1 mouse cellular context compared by ENCODE assay signal in the genomic region with DNA sequence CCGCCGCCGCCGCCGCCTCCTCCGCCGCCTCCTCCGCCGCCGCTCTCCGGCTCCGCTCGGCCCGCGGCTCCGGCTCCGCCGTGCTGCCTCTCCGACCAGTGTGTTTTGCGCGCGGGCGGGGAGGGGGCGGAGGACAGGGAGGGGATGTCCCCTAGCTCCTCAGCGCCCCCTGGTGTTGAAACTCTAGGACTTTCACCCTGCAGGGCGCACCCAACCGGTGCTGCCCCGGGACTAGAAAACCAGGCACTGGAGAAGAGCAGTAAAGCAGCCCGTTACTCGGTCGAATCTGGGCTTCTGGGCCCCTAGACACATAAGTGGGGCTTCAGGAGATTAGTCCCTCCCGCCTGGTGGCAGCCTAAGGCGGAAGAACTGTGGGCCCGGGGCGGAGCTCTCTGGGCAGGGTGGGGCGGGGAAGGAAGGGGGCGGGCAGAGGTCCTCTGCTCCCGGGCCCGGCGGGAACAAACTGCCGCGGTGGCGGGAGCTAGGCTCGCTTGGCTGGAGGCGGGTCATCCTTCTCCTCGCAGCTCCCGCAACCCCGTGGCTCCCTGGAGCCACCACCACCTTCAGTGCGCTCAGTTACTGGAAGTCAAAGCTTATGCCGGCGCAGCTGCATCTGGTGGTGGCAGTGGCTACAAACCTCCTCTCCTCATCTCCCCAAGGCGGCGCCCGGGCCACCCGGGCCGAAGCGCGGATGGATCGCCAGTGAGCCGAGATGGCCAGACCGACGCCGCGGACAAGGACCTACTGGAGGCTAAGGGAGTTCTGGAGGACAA.
A peak's percentile ranks its signal among the peaks of the same experiment; 100 is the strongest.
TF ChIP-seq lines count a peak whose summit lies in the region.

A gene (minus strand): TSS at position 45 of the 773 bp plus-strand sequence.

TF ChIP-seq in CH12.LX, 34 proteins besides CTCF, POLR2A, EP300 and RAD21 (continued from another document):
- TF ChIP-seq POLR2AphosphoS2 (IDR thresholded peaks at IDR 0.05; ENCODE audit: low read depth, low read length) (no peak), USF1 (IDR thresholded peaks at IDR 0.05; ENCODE audit: low read depth, low read length) (no peak), MAZ (IDR thresholded peaks at IDR 0.05; ENCODE audit: low read depth, low read length) (peak; percentile 82), TCF12 (IDR thresholded peaks at IDR 0.05; ENCODE audit: low read depth, low read length) (no peak; the same call in 1 of the 2 replicates), ELF1 (IDR thresholded peaks at IDR 0.05; ENCODE audit: low read depth, low read length) (peak; percentile 82), IRF4 (IDR thresholded peaks at IDR 0.05; ENCODE audit: low read depth, low read length) (no peak), JUN (IDR thresholded peaks at IDR 0.05; ENCODE audit: insufficient read depth, low read depth, low read length) (no peak), MXI1 (IDR thresholded peaks at IDR 0.05; ENCODE audit: low read depth, low read length) (peak; percentile 26; the same call in 1 of the 2 replicates), SMC3 (IDR thresholded peaks at IDR 0.05; ENCODE audit: low read depth, low read length) (peak; percentile 43), MAFK (IDR thresholded peaks at IDR 0.05; ENCODE audit: insufficient replicate concordance, low read length) (no peak), KAT2A (IDR thresholded peaks at IDR 0.05; ENCODE audit: insufficient replicate concordance, low read length) (no peak), SIN3A (IDR thresholded peaks at IDR 0.05; ENCODE audit: low read length) (no peak; the same call in 1 of the 2 replicates), UBTF (IDR thresholded peaks at IDR 0.05; ENCODE audit: low read depth, low read length) (peak; percentile 82), ZNF384 (IDR thresholded peaks at IDR 0.05; ENCODE audit: low read depth, low read length) (no peak), ETS1 (conservative IDR thresholded peaks at IDR 0.05; ENCODE audit: low read depth, low read length) (no peak), GABPA (IDR thresholded peaks at IDR 0.05; ENCODE audit: insufficient replicate concordance, low read depth, low read length) (no peak), BHLHE40 (IDR thresholded peaks at IDR 0.05; ENCODE audit: low read depth, low read length) (no peak), MYC (IDR thresholded peaks at IDR 0.05; ENCODE audit: low read depth, low read length) (no peak), NELFE (IDR thresholded peaks at IDR 0.05; ENCODE audit: low read depth, low read length) (peak; percentile 66), ZKSCAN1 (IDR thresholded peaks at IDR 0.05; ENCODE audit: borderline replicate concordance, low read depth, low read length) (no peak), ZMIZ1 (IDR thresholded peaks at IDR 0.05; ENCODE audit: low read depth, low read length) (no peak), HCFC1 (IDR thresholded peaks at IDR 0.05; ENCODE audit: low read depth, low read length) (peak; percentile 27; the same call in 1 of the 2 replicates), ZC3H11A (IDR thresholded peaks at IDR 0.05; ENCODE audit: low read depth, low read length) (no peak), TBP (conservative IDR thresholded peaks at IDR 0.05; ENCODE audit: low read depth, low read length) (no peak), JUND (conservative IDR thresholded peaks at IDR 0.05; ENCODE audit: low read depth, low read length) (no peak)
